Mouse (Mus musculus) cerebellum, adult 8-10 months (tissue): Measurements from ENCODE around the gene Mrpl39.

Experiments used
- DNase-seq: peaks from one replicate; pipeline ENCODE4 v3.0.0; 2022

Gene Mrpl39

DNA sequence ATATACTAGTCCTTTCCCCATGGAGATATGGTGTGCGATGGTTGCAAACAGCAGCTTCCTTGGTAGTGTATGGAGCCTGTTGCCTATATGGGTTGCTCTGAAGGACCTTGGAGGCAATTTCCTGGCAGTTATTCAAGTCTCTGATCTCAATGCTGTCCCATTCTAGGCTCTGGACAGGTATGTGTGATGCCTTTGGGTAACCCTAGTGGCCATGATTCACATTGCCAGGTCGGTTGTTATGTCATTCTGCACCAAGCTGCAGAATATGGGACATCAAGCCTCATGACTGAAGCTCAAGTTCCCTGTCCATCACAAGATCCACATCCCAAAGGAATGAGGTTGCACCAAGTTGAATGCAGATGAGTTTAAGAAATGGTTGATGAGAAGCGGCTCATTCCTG, 1.8 kb upstream of the Mrpl39 start:
- no peak for DNase-seq

DNA sequence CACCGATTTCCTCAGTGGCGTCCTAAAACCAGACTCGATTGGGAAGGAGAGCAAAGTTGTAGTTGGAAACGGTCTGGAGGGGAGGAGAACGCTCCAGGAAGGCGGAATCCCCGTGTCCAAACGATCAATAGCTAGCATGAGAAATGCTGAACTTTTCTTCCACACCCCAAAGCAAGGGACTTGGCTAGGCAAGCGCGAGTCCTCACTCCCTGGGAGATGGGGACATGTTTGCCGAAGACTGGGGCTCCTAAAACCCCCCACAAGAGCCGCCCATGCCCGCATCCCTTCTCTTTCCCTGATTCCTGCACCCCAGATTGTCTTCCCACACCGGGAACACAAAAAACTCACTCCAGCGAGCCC, 756 bp downstream of the Mrpl39 start:
- no peak for DNase-seq

DNA sequence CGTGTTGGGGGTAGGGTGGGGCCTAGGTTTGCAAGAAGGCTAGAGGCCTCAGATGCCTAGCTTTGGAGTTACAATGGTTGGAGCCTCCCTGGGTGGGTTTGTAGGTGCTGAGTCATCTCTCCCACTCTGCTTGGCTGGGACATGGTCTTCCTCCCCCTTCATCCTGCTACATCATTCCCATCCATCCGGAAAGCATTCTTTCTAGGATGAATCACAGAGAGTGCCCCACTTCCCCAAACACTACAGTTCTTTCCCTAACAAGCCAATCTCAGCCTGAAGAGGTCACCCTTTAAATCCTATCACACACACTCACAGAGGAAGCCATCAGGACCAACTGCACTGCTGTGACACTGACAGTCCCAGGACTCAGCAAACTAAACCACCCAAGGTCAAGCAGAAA, 14.9 kb downstream of the Mrpl39 start:
- no peak for DNase-seq

DNA sequence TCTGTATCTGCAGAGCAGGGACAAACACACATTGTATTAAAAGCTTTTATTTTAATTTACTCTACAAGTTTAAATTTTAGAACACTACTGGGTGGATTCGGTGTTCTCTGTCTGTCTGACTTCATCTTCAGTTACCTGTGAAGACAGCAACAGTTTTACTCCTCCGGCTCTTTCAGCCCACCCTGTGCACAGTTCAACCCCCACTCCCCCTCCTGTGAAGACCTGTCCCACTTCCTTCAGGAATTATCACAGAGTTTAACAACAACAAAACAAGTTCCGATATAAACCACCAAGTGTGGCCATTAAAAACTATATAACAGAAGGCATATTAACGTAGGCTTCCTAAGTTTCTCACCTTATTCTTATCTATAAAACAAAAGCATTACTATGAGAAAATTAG, 17.3 kb downstream of the Mrpl39 start:
- DNase-seq = no peak

DNA sequence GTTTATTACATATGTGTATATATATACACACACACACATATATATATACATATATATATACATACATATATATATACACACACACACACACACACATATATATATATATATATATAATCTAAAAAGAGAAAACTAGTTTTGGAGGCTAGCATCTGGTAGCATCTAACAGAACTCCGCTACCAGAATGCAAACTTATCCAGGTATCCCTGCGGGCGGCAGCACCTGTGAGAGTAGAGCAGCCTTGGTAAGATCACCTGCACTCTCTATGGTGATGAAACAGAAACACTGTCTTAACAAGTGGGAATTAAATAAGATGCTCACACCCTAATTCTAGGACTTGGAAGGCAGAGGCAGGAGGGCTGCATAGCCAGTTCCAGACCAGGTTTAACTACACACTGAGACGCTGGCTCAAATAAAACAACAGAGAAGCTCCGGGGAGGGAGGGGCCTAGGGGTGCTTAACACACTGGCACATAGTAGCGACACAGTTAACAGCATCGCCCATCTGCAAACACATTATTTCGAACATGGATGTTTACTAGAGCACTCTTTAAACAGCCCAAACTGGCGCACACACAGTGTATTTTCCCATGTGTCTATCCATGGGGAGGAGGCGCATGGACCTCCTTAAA, 17.8 kb downstream of the Mrpl39 start:
- no peak for DNase-seq

DNA sequence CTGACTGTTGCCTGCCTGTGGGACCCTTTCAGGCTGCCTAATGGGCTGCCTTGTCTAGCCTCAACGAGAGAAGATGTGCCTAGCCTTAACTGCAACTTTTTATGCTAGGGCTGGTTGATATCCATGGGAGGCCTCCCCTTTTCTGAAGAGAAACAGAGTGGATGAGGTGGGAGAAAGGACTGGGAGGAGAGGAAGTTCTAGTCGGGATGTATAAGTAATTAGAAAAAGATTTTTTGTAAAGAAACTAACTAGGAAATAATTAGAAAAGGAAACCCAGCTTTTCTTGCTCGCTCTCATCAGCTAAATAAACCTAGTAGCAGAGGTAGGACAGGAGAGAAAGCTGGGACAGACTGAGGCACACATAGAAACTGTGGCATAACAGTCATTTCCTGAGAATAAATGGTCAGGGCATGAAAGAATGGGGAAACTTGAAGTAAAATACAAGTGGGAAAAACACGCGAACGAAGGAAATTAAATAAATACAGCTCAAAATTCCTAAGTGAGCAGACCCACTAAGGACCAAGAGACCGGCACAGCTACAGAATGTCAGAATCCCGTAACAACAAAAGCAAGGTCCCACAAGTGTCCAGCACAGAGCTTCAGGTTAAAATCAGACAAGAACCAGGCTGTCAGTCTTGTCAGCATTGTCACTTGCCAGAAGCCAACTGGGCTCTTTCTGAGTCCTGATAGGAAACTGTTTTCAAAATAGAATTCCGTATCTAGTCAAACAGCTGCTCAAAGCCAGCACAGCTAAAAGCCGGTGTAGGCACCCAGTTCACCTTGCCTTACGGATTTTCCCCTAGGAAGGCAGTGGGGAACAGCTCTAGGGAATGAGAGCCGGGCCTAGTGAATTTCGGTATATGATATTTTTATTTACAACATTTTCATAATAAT, 18.6 kb downstream of the Mrpl39 start:
- no peak for DNase-seq

DNA sequence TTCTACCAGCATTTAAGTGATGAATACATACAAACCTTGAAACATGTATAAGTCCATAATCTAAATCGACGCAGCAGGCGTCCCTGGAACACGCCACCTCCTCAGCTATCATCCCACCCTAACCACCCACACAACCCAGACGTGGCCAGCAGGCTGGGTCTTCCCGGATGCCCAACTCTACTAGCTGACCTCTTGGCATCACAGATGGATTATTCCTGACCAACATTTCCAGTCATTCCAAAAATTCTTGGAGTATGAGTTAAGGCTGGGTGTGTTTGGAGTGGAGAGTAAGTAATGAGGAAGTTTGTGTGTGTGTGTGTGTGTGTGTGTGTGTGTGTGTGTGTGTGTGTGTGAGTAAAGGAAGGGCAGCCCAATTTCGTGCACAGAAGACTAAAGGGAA, 19.3 kb downstream of the Mrpl39 start:
- DNase-seq = no peak

DNA sequence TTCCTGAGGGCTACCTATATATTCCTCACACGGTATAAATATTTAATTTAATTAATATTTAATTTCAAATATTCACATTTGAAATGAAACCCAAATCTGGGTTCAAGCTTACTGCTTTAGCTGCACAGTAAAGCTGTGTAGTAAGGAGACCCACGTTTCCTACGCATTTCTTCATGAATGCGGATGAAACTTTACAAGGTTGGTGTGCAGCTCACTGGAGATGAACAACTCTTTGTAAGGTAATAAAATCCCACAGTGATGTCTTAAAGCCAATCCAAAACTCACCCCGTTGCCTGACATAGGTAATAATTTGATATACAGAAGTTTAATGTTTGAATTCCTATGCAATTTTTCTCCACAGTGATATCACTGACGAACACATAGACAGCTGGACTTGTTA, 20.6 kb downstream of the Mrpl39 start:
- no peak for DNase-seq

DNA sequence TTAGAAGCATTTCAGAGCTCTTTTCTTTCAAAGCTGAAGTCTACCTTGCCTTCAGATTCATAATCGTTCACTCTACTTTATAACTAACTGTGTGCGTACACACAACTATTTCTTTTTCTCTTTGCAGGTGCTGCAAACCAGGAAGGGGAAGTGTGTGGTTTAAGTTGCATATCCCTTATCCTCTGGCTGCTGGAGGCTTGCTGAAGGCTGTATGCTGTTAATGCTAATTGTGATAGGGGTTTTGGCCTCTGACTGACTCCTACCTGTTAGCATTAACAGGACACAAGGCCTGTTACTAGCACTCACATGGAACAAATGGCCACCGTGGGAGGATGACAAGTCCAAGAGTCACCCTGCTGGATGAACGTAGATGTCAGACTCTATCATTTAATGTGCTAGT, 21.6 kb downstream of the Mrpl39 start:
- no peak for DNase-seq

DNA sequence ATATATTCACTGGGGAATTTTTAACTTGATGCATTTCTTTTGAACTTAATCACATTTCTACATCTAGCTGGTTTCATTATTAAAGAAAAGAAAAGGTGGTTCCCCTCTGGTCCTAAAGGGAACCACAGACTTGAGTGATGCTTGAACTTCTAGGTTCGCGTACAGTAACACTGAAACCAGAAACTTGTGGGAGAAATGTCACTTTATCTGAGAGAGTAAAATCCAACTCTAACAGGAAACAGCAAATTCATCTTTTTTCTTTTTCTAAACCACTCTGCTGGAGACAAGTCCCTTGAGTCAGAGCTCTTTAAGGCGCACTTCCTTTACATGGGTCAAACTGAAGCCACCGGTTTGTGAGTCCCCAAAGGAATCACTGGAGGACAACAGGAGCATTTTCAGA, 22.4 kb downstream of the Mrpl39 start:
- DNase-seq = no peak

DNA sequence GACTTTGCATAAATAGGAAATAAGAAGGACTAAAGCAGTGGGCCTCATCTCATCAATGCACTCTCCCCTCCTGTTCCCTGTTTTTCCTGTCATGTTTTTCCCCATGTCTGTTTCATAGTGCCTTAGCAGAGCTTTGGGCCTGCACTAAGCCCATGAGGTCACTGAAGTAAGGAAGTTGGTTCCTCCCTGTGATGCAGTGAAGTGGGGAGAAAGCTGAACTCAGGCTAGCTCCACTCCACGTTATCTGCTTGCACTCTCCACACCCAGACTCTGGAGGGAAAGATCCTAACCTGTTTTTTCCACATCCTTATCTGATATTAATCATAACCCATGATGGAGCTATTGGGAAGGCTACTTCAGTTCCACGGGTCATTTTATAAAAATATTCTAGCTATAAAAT, 26.9 kb downstream of the Mrpl39 start:
- no peak for DNase-seq

DNA sequence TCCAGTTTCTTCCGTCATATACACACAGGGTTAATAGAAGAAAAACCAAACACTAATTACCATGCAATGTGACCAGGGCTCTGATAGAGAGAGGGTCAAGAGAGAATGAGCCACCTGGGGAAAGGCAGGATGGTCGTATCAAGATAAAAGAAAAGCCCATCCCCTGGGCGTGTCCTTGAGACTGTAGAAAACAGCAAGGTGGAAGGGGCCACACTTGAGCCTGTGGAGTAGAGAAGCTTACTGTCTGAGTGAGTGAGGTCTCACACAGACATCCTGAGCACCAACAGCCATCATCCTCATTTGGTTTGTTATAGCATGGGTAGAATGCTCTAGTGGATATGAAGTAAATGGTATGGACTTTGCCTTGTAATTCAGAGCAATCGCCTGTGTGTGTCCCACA, 27.7 kb downstream of the Mrpl39 start:
- DNase-seq = no peak

DNA sequence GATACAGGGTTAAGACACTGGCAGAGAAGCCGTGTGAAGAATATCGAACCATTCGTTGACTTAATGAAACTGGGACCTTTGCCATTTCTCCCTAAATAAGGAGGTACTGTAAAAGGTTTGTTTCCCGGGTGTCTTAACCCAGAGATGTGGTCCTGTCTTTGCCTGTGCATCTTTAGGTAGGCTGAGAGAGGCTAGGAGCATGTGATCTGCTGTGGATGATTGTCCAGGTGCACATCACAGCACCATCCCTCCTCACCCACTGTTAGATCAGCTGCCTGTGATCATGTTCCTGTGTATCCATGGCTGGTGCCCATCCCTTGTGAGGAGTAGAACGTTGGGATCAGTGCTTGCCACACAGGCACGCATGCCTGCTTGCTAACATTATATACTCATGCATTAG, 29.0 kb downstream of the Mrpl39 start:
- no peak for DNase-seq

DNA sequence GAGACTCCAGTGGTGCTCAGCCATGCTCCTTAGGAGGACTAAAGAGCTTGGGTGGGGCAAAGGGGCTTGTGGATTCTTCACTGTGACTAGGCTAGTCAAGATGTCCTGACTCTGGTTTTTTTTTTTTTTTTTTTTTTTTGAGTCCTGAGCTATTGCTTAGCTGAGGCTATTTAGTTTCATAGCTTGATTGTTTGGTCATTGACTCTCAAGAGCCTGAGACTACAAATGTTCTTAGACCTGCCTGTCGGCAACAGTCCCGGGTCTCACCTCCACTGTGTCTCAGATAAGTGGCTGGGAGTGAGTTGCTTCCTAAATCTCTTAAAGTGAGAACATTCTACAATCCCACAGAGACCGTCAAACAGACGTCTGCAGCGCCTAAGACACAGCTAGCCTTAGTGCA, 30.0 kb downstream of the Mrpl39 start:
- DNase-seq = no peak

DNA sequence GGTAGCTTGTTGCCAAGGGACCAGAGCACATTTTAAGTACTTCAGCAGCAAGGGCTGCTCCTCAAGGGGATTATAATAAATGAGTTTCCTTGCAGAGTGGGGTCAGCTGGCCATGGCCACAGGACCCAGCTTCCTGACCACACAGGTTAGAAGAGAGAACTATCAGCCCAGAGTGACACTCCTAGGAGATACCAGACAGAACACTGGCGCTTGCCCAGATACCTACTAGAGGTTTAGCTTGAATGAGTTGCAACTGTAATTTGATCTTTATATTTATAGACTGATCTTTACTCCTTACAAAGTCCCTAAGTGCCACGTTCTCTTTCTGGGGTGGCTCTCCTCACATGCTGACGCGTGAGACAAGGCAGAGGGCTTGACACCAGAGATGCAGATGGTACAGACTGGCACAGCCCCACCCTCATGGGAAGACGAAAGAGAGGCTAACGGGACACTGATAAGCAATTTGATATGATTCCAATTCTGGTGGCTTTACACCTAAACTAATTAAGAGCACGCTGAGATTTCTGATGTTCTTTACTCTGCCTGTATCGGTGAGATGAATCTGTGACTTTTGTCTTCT, 30.8 kb downstream of the Mrpl39 start:
- no peak for DNase-seq

DNA sequence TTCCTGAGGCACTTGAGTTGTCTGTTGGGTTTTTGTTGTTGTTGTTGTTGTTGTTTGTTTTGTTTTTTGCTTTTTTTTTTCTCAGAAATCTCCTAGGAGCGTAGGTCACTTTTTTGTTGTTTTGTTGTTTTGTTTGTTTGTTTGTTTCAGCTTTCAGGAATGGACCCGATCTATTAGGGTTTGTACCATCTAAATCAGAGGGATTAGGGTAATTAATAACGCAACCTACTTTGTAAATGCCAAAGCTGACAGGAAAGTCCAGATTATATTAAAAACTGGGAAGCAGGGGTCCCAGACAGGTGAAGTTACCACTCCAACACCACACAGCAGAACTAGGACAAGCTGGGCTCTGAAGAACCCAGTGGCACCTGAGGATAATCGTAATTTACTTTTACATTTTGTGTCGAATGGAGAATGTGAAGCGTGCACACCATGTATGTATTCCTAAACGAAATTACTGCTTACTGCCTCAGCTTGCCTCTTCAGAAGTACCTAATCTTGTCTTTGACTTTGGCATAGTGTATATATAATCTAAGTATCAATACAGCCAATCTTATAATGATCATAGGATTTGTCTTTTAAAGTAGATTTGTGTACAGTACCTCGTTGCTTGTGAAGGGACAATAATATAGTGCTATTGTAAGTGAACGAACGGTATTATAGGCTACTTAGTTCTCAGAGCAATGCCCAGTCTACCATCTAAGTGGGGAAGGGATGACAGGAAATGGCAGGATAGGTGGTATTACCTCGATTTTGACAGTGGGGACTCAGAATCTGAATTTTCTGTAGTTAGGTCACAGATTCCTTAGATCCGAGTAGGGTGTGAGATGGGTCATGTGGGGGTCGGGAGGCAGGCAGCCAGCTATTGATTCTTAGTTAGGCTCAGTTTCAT, 31.5 kb downstream of the Mrpl39 start:
- no peak for DNase-seq

DNA sequence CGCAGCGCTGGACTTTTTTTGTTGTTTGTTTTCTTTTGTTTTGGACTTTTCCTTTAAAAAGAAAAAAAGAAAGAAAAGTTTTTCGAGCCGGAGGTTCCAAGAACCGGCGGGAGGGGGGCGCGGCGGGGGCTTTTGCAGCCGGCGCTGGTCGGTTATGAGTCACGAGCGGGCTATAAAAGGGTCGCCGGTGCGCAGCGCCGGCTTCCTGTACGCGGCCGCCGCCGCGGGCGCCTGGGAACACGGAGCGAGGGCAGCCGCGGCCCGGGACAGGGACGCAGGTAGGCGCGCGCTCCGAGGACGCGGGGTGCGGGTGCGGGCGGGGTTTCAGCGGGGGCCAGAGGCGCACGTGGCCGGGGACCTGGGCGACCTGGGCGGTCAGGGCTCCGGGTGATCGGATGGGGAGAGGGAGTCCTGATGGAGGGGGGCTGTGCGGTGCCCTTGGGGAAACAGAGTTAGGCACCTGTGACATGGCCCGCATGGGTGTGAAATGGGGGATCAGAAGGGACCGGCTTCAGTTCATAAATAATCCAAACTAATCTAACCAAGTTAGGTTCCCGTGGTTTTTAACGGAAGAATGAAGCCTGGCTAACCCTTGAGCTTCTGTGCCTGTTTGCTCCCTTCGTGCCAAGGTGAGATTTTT, 32.3 kb downstream of the Mrpl39 start:
- DNase-seq = no peak

DNA sequence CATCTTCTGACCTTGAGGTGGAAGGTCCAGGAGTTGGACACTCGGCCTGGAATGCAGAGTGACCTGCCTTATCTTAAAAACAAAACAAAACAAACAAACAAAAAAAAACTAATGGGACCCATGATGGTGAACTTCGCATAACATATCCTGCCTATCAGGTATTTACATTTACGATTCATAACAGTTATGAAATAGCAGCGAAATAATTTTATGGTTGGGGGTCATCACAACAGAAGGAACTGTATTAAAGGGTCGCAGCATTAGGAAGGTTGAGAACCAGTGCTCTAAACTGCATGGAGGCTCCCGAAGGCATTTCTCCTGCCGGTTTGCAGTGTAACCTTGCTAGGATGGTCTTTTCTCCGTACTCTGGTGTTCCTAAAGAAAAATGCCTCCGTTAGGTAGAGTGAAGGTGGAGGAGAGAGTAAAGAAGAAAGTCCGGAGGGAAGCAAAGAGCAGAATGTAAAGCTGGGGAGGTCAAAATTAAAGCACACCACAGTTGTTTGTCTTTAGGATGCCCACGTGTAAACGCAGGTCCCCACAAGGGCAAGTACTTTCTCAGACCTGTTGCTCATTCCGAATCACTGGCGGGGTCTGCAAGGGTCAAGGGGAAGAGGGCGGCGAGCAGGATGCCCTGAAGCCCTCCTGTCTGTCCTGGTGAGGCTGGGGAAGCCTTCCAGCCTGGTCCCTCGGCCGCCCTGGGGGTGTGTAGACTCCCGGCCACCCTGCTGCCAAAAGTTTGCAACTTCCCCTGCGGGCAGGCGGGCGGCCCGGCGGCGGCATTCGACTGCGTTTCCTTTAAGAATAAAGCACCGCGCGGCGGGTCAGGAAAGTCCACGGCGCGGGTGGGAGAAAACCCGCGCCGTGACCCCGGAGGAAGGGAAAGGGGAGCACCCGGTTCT, 33.1 kb downstream of the Mrpl39 start:
- DNase-seq = no peak

DNA sequence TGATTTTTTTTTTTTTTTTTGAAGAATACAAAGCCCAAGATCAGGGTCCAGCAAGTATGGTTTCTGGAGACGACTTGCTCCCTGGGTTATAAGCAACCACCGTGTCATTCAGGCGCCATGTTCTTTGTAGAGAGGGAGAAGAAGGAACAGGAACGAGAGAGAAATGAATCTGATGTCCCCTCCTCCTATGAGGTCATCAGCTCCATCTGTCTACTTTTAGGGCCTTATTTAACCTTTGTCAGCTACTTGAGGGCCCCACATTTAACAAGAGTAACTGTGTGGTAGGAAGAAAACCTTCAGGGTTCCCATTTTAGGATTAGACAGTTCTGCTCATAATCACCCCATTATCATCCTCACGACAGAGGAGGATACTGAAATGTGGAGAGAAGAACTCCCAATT, 34.5 kb downstream of the Mrpl39 start:
- no peak for DNase-seq

DNA sequence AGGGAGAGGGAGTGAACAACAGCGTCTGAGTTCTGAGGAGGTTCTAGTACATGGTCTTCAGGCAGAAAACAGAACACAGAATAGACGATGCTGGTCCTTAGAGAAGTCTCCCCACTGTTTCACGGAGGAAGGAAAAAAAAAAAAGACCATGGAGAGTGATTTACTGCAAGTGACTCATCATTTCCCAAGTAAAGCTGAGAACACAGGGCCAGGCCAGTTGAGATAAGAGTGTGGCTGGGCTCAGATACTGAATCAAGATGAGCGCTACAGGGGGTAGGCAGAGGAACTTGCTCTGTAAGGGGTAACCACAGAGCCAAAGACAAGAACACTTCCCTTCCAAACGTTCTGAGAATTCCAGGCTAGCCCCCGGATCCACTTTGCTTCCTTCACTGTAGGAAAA, 36.8 kb downstream of the Mrpl39 start:
- DNase-seq = no peak

DNA sequence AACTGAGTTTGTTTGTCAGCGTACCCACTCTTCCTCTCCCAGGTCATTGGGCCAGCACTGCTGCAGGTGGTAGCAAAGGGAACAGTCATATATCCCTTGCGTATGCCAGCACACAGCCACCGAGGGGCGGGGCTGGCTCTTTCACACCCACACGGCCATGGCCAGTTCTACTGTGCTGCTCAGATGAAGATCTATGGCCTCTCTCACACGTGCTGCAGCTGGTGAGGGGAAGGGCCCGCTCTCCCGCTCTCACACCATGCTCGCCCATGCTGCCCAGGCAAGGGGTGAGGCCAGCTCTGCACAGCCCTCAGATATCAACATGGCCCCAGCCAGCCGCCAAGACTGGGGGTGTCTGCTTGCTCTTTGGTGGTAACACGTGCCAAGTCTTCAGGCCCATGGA, 39.4 kb downstream of the Mrpl39 start:
- DNase-seq = no peak

DNA sequence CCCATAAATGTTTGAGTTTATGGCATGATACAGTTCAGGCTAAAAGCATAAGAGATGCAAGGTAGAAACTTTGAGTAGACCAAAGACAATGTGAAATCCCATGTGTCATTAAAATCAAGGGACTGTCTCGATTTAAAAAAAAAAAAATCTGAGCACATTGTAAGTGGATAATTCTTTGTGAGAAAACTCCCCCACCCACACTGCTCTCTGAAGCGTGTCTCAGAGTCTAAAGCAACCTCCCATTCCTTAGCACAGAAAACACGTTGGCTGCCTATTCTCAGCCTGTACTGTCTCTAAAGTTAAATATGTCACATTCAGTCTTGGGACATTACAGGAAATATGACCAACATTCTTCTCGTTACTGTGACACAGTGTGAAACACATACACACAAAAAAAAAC, 53.6 kb downstream of the Mrpl39 start:
- DNase-seq = no peak
